Mouse (Mus musculus): ENCODE results near the gene Mtf2.
A peak's percentile ranks its signal among the peaks of the same experiment; 100 is the strongest.
"Not testable (repeated sequence)": the region's sequence is repeated elsewhere in the genome, so short reads cannot be mapped to it uniquely, and the experiment has no call there.

Mtf2 gene

DNA sequence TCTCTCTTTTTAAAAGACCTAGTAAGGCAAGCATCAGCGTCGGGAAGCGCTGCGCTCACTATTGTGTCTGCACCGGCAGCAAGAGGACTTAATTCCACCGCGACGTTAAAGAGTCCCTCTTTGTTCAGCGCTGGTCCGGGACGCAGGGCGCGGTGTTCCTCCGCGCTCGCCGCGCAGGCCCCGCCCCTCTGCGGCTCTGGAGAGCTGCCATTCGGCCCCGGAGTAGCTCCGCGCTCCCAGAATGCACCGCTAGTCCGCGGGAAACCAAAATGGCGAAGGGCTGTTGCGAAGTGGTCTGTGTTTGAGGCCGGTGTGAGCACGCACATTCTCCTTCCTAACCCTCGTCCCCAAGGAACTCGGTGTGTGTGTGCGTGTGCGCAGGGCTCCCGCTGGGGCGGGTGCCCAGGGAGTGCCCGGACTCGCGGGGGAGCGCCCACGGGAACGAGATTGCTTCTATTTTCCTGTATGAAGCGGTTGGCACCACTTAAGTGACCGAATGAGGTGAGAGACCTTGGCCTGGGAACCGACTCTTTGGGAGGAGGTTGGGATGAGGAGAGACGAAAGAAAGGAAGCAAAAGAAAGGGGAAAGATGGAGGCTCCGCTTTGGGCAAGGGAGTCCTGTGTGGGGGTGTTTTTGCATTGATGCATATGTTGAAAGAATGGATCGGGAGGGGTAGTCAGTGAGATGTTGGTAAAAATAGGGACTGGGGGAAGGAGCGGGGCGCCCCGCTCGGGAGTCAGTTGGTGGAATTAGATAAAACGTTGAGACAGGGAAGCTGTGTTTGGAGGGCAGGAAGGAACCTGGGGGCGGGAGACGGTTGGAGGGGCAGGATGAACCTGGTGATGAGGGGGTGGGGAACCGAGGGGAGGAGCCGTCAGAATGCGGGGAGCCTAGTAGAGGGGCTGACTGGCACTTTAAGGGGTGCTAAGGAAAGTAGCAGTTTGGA is at the start of gene Mtf2:
Mtf2 (plus strand) TSS at position 210 of the 947 bp plus-strand sequence.
- DNase-seq (ENCODE audit: low spot score): peak; percentile 80

DNA sequence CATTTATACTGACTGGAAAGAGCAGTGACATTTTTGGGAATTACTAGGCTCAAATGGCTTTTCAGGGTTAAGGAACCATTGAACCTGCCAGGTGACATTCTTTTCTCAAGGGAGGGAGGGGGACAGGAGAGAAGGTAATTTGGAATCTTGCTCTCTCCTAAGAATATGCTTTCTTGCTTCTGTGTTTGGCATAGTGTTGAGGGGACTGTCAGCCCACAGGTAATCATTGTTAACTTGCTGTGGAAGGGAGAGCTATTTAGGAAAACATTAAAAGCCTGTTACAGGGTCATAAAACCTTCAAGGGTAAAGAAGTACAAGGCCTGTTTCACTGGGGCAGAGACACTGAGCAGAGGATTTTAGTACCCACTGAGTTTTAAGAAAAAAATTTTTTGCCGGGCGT is 48.2 kb upstream of the Mtf2 start:
- no peak for DNase-seq (ENCODE audit: low spot score)

DNA sequence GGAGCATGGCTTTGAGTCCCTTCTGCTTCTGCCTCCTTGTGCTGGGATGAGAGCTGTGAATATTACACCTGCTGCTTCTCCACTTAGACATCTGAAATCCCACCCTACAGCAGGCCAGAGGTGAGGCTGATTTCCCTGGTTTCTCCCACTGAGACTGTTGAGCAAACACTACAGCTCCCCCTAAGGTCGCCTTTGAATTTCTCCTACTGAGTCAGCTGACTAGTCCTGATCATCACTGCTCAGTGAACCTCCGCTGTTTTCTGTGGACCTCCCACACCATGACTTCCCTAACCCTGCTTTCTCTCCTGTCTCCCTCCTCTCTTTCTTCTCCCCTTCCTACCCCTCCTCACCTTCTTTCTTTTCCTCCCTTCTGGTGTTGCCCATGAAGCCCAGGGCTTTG is 46.1 kb upstream of the Mtf2 start:
- no peak for DNase-seq (ENCODE audit: low spot score)

DNA sequence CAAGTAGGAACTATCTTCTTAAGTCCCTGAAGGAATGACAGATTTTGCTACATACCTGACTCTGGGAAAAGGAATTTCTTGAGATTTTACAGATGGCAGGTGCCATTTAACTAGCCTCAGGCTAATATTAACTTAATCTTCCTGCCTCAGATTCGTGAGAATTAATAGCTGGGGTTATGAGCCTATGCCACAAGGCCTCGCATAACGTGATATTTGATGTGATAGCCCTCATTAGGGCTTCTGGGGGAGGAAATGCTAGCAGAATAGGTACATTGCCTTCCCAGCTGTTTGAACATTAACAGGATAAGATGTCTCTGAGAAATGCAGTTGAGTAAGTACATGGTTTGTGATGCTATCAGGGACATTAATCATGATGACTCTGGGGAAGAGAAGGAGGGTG is 44.1 kb upstream of the Mtf2 start:
- no peak for DNase-seq (ENCODE audit: low spot score)

DNA sequence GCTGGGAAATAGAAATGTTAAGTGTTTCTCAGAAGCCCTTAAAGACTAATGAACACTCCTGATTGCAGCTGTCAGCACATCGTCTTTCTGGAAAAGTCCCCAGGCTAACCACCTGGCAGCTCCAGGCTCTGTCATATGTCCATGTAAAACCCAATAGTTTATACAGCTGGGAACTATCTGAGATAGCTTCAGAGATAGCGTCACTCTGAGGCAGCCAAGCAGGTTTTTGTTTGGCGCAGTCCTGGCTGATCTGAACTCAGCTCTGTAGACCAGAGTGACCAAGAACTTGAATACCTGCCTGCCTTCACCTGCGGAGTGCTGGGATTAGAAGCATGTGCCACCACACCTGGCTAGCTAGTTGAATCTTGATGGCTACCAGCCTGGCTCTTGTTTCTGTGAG is 37.2 kb upstream of the Mtf2 start:
- DNase-seq (ENCODE audit: low spot score): no peak

DNA sequence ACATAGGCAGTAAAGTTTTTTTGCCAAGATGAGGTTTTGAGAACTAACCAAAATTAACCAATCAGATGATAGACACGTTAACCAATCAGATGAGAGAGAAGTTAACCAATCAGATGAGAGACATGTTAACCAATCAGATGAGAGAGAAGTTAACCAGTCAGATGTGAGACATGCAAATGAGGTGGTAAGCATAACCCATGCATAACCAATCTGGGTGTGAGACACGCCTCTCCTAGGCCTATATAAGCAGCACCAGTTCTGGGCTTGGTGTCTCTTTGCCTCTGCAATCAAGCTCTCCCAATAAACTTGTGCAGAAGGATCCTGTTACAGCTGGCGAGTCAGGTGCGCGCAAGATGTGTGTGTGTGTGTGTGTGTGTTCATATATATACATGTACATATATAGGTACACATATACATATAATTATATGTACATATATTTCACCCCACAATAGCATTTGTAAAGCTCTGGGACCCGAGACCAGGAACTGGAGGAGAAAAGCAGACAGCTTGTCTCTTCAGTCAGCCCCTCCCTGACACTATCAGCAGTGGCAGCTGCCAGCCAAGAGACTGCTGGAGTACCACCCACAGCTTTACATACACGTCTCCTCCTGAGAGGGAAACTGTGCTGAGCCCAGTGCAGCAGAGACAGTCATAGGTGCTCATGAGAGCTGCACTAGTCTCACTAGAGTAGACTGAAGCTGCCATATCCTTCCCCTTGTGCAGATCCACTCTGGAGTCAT is 36.5 kb upstream of the Mtf2 start:
- DNase-seq (ENCODE audit: low spot score): not testable (repeated sequence)

DNA sequence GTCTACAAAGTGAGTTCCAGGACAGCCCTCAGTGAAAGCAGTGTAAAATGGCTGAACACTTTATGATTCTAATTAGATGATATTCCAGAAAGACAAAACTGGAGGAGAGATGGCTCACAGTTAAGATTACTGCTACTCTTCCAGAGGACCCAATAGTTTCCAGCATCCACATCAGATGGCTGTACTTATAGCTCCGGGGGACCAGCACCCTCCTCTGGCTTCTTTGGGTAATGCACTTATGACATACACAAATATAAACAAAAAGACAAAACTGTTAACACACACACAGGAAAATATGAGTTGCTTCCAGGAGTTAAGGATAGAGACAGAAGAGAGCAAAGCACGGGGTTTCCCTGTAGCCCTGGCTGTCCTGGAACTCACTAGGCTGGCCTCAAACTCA is 35.5 kb upstream of the Mtf2 start:
- no peak for DNase-seq (ENCODE audit: low spot score)

DNA sequence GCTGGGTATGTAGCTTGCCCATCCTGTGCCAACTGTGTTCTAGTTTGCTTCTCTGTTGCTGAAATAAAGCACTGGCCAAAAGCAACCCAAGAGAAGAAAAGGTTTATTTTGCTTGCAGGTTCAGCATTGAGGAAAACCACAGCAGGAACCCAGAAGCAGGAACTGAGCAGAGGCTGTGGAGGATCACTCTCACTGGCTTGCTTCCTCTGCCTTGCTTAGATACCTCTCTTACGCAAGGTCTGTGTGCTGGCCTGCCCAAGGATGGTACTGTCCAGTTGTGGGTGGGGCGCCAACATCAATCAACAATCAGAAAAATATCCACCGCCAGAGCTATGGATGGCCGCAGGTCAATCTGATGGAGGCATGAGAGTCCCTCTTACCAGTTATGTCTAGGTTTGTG is 34.2 kb upstream of the Mtf2 start:
- no peak for DNase-seq (ENCODE audit: low spot score)

DNA sequence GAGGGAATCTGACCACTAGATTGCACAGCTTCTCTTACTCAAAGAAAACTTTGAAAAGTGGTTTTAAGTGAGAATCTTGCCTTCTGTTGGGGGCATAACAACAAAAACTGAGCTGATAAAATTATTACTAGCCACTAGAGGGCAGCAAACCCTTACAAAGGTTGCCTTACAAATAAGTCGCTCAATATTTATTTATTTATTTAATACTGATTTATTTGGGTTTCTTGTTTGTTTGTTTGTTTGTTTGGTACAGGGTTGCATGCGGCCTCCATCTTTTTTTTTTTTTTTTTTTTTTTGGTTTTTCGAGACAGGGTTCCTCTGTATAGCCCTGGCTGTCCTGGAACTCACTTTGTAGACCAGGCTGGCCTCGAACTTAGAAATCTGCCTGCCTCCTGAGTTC is 31.3 kb upstream of the Mtf2 start:
- no peak for DNase-seq (ENCODE audit: low spot score)

DNA sequence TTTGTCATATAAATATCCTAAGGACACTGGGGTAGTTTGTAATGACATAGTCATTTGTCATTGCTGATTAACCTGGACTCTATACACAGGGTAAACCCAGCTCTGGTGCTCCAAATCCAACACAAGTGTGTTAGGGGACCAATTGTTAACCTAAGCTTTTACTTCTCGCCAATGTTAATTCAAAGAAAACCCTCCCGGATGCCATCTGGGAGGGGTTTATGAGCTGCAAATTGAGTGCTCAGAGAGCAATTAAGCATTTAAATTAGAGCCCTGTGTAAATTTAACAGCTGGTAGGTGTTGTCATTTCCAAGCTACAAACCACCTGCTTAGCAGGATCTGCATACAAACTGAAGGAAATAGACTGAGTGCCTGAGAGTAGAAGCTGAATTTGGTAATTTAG is 30.0 kb upstream of the Mtf2 start:
- no peak for DNase-seq (ENCODE audit: low spot score)

DNA sequence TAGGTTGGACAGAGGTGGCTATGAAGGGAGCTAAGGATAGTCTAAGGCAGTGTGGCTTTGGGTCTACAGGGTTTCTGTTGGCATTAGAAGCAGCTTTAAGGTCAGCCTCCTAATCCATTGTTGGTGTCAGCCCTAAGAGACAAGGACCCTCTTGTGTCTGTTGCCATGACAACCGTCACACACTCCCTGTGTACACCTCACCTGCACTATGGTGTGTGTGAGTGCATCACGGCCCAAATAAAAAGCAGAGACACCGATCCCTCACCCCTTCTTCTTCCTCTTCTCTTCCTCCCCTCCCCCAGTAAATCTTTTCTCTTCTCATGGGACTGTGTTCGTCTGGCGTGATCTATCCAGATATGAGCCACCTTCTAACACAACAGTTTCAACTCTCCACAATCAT is 23.4 kb upstream of the Mtf2 start:
- DNase-seq (ENCODE audit: low spot score): no peak

DNA sequence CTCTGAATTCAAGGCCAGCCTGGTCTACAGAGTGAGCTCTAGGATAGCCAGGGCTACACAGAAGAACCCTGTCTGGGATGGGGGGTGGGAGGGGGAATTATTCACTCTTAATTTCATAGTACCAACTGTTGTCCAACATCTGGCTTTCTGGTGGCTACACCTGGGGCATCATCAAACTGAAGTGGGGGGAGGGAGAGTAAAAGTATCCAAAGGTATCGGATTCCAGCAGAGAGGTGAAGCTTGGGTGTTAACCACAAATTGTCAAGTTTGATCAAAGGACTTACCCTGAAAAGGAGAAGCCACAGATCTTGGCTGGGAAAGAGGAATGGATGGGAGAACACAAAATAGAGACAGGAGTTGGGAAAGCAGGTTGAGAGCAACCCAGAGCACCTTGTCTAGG is 21.6 kb upstream of the Mtf2 start:
- no peak for DNase-seq (ENCODE audit: low spot score)

DNA sequence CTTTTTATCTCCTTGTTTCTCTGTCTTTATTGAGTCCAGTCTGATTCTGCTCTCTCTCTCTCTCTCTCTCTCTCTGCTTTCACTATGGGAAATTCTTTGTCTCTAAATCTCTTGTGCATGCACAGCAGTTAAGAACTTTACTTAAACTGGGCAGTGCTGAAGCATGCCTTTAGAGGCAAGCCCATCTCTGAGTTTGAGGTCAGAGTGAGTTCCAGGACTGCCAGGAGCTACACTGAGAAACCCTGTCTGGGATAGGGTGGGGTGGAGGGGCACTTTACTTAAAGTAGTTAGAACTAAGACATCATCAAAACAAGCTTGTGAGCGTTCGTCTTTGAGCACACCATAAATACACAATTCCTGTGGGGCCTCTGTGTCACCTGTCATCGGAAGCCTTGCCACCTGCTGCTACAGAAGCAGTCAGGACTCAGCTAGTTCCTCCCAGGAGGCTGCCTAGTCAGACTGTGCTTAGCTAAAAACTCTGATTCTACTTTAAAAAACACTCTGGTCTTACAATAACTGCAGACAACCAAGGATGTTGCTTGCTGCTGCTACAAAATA is 15.7 kb upstream of the Mtf2 start:
- DNase-seq (ENCODE audit: low spot score): no peak

DNA sequence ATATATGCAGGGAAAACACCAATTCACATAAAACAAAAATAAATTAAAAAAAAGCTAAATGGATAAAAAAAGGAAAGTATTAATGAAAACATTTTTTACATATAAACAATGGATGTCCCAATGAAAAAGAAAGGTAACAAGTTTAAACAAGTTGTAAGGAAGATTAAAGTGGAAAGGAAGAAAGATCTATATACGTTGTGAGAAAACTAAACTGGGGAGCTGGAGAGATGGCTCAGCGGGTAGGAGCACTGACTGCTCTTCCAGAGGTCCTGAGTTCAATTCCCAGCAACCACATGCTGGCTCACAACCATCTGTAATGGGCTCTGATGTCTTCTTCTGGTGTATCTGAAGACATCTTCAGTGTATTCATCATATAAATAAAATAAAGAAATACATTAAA is 14.4 kb upstream of the Mtf2 start:
- no peak for DNase-seq (ENCODE audit: low spot score)

DNA sequence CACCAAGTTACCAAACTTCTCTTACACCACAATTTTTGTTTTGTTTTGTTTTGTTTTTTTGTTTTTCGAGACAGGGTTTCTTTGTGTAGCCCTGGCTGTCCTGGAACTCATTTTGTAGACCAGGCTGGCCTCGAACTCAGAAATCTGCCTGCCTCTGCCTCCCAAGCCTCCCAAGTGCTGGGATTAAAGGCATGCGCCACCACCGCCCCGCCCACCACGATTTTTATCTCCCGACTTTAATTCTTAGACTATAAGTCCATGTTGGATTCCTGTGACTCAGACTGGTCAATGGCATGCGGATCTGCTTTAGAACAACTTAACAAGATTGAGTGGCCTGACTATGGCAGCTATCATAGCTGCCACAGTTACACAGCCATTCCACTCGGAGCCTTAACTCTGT is 13.7 kb upstream of the Mtf2 start:
- DNase-seq (ENCODE audit: low spot score): not testable (repeated sequence)

DNA sequence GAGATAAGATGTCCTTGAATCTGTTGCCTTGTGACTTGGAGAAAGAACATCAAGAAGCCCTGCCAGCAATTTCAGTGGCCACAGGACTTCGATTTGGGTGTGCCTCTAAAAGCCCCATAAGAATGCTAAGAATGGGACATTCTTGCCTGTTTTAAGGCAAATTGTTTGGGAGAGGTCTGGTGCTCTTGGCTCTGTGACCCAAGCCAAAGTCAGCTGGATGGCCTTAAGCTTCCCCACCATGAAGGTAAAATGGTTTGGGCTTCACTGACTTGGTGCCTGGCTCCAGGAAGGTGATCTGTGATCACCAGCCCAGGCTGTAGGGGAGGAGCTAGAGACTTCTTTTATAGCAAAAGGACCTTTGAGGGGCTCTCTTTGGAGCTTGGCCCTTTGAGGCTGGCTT is 13.3 kb upstream of the Mtf2 start:
- DNase-seq (ENCODE audit: low spot score): no peak

DNA sequence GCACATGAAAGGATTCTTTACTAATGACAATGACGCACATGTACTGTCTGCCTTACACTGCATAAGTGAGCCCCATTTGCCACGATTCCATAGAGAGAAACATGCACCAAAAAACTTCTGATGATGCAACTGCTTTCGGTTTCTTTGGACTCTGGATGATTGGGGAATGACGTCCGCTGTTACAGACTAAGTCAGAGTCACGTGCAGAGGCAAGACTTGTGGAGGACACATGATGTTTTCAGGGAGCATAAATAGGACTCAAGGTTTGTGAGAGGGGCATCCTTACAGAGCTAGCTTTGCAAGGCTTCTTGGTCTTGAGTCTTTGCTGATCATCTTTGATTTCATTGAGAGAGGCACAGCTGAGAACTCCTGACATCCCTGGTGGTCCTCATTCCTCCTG is 11.9 kb upstream of the Mtf2 start:
- no peak for DNase-seq (ENCODE audit: low spot score)

DNA sequence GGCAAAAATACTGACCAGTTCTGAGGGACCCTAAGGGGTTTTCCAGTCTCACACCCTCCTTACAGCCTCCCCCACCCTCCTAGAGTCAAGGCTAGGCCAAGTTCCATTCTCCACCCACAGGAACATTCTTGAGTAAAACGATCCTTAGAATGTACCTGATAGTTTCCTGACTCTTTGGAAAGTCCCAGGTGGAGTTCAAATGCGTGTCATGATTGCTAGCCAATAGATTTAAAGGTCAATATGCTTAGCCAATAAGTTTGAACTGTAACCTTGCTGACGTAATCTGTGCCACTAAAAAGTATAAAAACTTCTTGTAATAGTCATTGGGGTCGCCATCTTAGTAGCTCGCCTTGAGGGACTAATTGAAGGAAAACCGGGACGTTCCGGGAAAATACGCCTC is 5.1 kb upstream of the Mtf2 start:
- DNase-seq (ENCODE audit: low spot score): no peak

DNA sequence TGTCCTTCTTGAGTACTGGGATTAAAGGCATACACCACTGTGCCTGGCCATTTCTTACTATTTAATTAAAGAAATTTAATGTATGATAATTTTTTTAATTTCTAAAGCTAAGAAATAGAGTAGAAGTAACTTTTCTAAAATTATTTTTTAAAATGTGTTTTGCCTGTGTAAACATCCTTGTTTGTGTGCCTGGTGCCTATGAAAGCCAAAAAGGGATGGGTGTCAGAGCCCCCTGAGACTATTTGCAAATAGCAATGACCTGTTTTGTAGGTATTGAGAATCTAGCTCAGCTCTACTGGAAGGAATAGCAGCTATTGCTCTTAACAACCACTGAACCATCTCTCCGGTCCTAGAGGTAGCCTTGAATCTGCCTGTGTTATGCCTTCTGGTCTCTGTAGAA is 6.8 kb downstream of the Mtf2 start:
- no peak for DNase-seq (ENCODE audit: low spot score)

DNA sequence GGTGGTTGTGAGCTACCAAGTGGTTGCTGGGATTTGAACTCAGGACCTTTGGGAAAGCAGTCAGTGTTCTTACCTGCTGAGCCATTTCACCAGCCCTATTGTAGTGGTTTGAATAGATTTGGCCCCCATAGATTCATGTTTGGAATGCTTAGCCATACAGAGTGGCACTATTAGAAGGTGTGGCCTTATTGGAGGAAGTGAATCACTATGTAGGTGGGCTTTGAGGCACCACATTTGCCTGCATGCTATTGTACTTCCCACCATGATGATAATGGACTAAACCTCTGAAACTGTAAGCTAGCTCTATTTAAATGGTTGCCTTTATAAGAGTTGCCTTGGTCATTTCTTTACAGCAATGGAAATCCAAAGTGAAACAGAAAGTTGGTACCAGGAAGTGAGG is 10.8 kb downstream of the Mtf2 start:
- DNase-seq (ENCODE audit: low spot score): no peak

DNA sequence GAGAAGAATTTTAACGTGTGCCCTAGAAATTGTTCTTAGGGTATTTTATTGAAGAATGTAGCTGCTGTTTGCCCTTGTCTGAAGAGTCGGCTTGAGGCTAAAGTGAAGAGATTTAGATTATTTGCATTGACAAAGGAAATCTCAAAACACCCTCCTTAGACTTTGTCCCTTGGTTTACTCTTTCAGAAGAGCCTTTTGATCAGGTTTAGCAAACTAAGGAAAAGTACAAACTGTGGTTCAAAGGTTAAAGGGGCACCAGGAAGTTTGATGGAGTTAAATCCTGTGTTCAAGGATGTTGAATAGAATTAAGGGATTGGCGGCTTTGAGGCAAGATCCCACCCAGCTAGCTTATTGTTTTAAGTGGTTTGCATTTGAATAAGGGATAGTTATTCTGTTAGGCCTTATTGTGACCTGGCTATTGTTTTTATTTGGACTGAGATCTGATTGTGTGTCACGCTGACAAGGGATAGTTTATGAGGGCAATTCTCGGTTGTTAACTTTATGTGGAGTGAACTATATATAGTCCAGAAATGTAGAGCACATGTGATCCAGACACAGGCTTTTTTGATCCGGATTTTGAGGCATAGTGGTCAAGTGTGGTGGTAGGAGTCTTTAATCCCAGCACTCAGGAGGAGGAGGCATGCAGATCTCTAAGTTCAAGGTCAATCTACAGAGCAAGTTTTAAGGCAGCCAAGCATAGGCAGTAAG is 11.5 kb downstream of the Mtf2 start:
- DNase-seq (ENCODE audit: low spot score): no peak

DNA sequence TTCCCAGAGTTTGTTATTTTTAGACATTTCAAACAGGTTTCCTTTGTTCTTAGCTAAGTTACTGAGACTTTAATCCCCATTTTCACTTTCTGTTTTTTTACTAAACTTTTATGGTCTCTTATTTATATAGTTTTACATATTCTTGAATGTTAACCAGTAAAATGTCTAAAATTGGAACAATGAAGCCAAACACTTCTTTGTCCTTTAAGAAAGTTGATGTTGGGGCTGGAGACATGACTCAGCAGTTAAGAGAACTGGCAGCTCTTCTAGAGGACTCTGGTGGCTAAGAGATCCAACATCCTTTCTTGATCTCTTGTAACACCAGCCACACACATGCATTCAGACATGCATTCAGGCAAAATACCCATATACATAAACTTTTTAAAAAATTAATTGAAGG is 14.1 kb downstream of the Mtf2 start:
- no peak for DNase-seq (ENCODE audit: low spot score)

DNA sequence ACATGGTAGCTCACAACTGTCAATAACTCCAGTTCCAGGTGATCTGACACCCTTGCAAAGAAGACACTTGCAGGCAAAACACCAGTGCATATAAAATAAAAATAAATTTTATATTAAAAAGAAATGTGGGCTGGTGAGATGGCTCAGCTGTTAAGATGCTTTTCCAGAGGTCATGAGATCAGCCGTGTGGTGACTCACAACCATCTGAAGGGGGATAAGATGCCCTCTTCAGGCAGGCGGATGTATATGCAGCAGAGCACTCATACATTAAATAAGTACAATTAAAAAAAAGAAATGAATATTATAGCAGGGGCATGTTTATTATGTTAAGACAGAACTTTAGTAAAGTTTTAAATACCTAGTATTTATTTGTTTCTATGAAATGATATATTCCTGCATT is 16.9 kb downstream of the Mtf2 start:
- no peak for DNase-seq (ENCODE audit: low spot score)

Data from urinary bladder, postnatal 10 days (tissue).